Mouse (Mus musculus) neural tube, embryonic 15.5 days (tissue): ENCODE measurements around the gene Exosc2. TPM values are rescaled to one million over a fixed set of nuclear protein-coding genes. Genes with fewer than 3 reads are reported as not detected.

Source experiments
- polyA plus RNA-seq: library from polyadenylated mRNA; unstranded; fragments of >200 nt; fragmentation: Nextera tagmentation; extraction: Ambion mirVana; gene quantifications from 2 replicates; pipeline ENCODE4 v1.2.1, GENCODE M21; 2015

The Exosc2 gene
- polyA plus RNA-seq, 1 experiment from 2014 or later = 40.3 TPM

Other genes starting within 250 kb of the Exosc2 start
- 9.1 and 21.3 TPM in 2 replicates for gene Ass1, start 200.5 kb upstream of the Exosc2 start, polyA plus RNA-seq
- gene Fubp3, start 98.1 kb upstream of the Exosc2 start, polyA plus RNA-seq = 44.9 and 51.3 TPM in 2 replicates
- 5.3 and 7.8 TPM in 2 replicates for gene Prdm12, start 30.7 kb upstream of the Exosc2 start, polyA plus RNA-seq
- gene Abl1, start 17.7 kb downstream of the Exosc2 start, polyA plus RNA-seq = 13.3 and 18.0 TPM in 2 replicates
- 0.23 TPM in 1 of 2 replicates, not detected in the other for gene Qrfp, start 139.9 kb downstream of the Exosc2 start, polyA plus RNA-seq
- gene Fibcd1, start 175.3 kb downstream of the Exosc2 start, polyA plus RNA-seq = 4.9 and 6.4 TPM in 2 replicates
- 4.1 and 4.2 TPM in 2 replicates for gene Lamc3, start 216.6 kb downstream of the Exosc2 start, polyA plus RNA-seq